Comparison of ENCODE assay signal across 7 mouse cellular contexts in genomic region chr11:103115163-103116007, GRCm38 (mm10). TPM values are rescaled to one million over a fixed set of nuclear protein-coding genes. Genes with fewer than 3 reads are reported as not detected.
DNase-seq lines count a peak whose midpoint lies in the region; ATAC-seq and TF ChIP-seq lines count a peak whose summit lies in the region.

No protein-coding gene starts in this region.

- WGBS in hindbrain, postnatal 0 days, result under 1% methylated on average over 34 of the region's 34 CpGs

- H3K4me1 ChIP-seq in hindbrain, postnatal 0 days (ENCODE audit: insufficient read depth, low read length), result peaks cover 10% of the 10 kb centered on the region

- intact Hi-C loops in gastrocnemius, adult 2 months (cut with DNase I), result loop anchor here (1.0 kb wide), 1 partner anchor 17 kb away; the partner anchor contains the start of gene Hexim2
- intact Hi-C loops in left cerebral cortex, postnatal 10 days (cut with DNase I), result loop anchor here (2.0 kb wide), 2 partner anchors 17 to 43 kb away; partner anchors contain the start of gene Hexim2

- peak overlapping the region; percentile 75 for H3K9ac ChIP-seq in hindbrain, postnatal 0 days (replicated peaks; ENCODE audit: low read length)

- H3K4me2 ChIP-seq in hindbrain, postnatal 0 days (ENCODE audit: low read depth, low read length), result peak overlapping the region; percentile 65

- no peak for TF ChIP-seq CTCF in gastrocnemius, adult 2 months (IDR thresholded peaks at IDR 0.05)
- TF ChIP-seq CTCF in hindbrain, postnatal 0 days (IDR thresholded peaks at IDR 0.05; ENCODE audit: low read depth), result no peak

- ATAC-seq in activated CD4-positive, CD25-positive, alpha-beta regulatory T cell, adult 4 months, result peak; percentile 36
- peak; percentile 45 for ATAC-seq in common myeloid progenitor, adult 5-6 weeks (replicated peaks; ENCODE audit: low read depth, poor library complexity, severe bottlenecking)
- peak; percentile 47 for ATAC-seq in hindbrain, postnatal 0 days
- peak; percentile 35 for ATAC-seq in megakaryocyte progenitor cell, adult 5-6 weeks (replicated peaks; ENCODE audit: poor library complexity)

- H3K9me3 ChIP-seq in hindbrain, postnatal 0 days (ENCODE audit: low read length), result no peaks in the 10 kb centered on the region

- peak overlapping the region; percentile 86 for H3K4me3 ChIP-seq in gastrocnemius, adult 2 months
- H3K4me3 ChIP-seq in hindbrain, postnatal 0 days (ENCODE audit: low read length), result peak overlapping the region; percentile 49

- H3K36me3 ChIP-seq in hindbrain, postnatal 0 days (ENCODE audit: insufficient read depth, low read length), result no peaks in the 10 kb centered on the region

- 0 out of 2 replicates have a peak, but pooled peaks cover 8% of the 10 kb centered on the region for H3K27me3 ChIP-seq in hindbrain, postnatal 0 days (ENCODE audit: insufficient read depth, low read length)

- H3K27ac ChIP-seq in gastrocnemius, adult 2 months, result peak overlapping the region; percentile 94
- peak overlapping the region; percentile 94 for H3K27ac ChIP-seq in hindbrain, postnatal 0 days

- peak; percentile 88 for DNase-seq in gastrocnemius, adult 2 months
- DNase-seq in hindbrain, postnatal 0 days (ENCODE audit: low spot score), result peak; percentile 88
- DNase-seq in left cerebral cortex, postnatal 10 days (ENCODE audit: extremely low spot score in 1 of 2, low spot score in 2 of 2), result peak; percentile 84 to 88
- peak; percentile 76 to 81 for DNase-seq in right cerebral cortex, postnatal 36 days (ENCODE audit: low spot score in 2 of 2)

RNA-seq across cellular contexts. Expression of gene Hexim1, which starts 0.6 kb away (rescaled TPM):
- polyA plus RNA-seq in activated CD4-positive, CD25-positive, alpha-beta regulatory T cell, adult 4 months (2017; shearing (Covaris generic)), result 1 to 10 TPM; 3.4 TPM
- total RNA-seq in common myeloid progenitor, adult 5-6 weeks (2017), result 26.6 and 28.0 TPM in 2 replicates
- 10 to 100 TPM; 18.6 to 21.8 TPM for total RNA-seq in gastrocnemius, adult 2 months (2021)
- 15.1 and 15.8 TPM in 2 replicates for total RNA-seq in hindbrain, postnatal 0 days (2014; rRNA removed)
- 4.4 and 5.1 TPM in 2 replicates for polyA plus RNA-seq in hindbrain, postnatal 0 days (2015; fragmentation: Nextera tagmentation; extraction: Ambion mirVana)
- 10 to 100 TPM; 31.8 to 33.9 TPM for total RNA-seq in left cerebral cortex, postnatal 10 days (2021)
- 10.7 and 13.0 TPM in 2 replicates for total RNA-seq in megakaryocyte progenitor cell, adult 5-6 weeks (2015)
- 21.2 and 27.9 TPM in 2 replicates for total RNA-seq in megakaryocyte progenitor cell, adult 5-6 weeks (2017)

RNA-seq across cellular contexts. Expression of gene Acbd4, which starts 13.9 kb away (rescaled TPM):
- 10 to 100 TPM; 18.4 to 24.0 TPM for polyA plus RNA-seq in activated CD4-positive, CD25-positive, alpha-beta regulatory T cell, adult 4 months (2017; shearing (Covaris generic))
- 9.2 and 9.3 TPM in 2 replicates for total RNA-seq in common myeloid progenitor, adult 5-6 weeks (2017)
- 10 to 100 TPM; 24.2 to 28.6 TPM for total RNA-seq in gastrocnemius, adult 2 months (2021)
- total RNA-seq in hindbrain, postnatal 0 days (2014; rRNA removed), result 13.2 and 19.0 TPM in 2 replicates
- polyA plus RNA-seq in hindbrain, postnatal 0 days (2015; fragmentation: Nextera tagmentation; extraction: Ambion mirVana), result 18.5 and 20.8 TPM in 2 replicates
- total RNA-seq in left cerebral cortex, postnatal 10 days (2021), result 10 to 100 TPM; 70.0 to 80.0 TPM
- 1.5 and 2.0 TPM in 2 replicates for total RNA-seq in megakaryocyte progenitor cell, adult 5-6 weeks (2015)
- total RNA-seq in megakaryocyte progenitor cell, adult 5-6 weeks (2017), result 5.0 and 7.2 TPM in 2 replicates

RNA-seq across cellular contexts. Expression of gene Plcd3, which starts 13.9 kb away (rescaled TPM):
- under 1 TPM in 1 of 2 experiments, not detected in 1; 0.20 TPM for polyA plus RNA-seq in activated CD4-positive, CD25-positive, alpha-beta regulatory T cell, adult 4 months (2017; shearing (Covaris generic))
- 0.27 and 3.6 TPM in 2 replicates for total RNA-seq in common myeloid progenitor, adult 5-6 weeks (2017)
- total RNA-seq in gastrocnemius, adult 2 months (2021), result 1 to 10 TPM; 4.6 to 5.9 TPM
- 9.4 and 13.8 TPM in 2 replicates for total RNA-seq in hindbrain, postnatal 0 days (2014; rRNA removed)
- 3.9 and 4.8 TPM in 2 replicates for polyA plus RNA-seq in hindbrain, postnatal 0 days (2015; fragmentation: Nextera tagmentation; extraction: Ambion mirVana)
- 10 to 100 TPM; 15.1 to 16.4 TPM for total RNA-seq in left cerebral cortex, postnatal 10 days (2021)
- total RNA-seq in megakaryocyte progenitor cell, adult 5-6 weeks (2015), result 0.17 TPM in 1 of 2 replicates, not detected in the other
- total RNA-seq in megakaryocyte progenitor cell, adult 5-6 weeks (2017), result not detected in 2 replicates

RNA-seq across cellular contexts. Expression of gene Hexim2, which starts 16.8 kb away (rescaled TPM):
- polyA plus RNA-seq in activated CD4-positive, CD25-positive, alpha-beta regulatory T cell, adult 4 months (2017; shearing (Covaris generic)), result 1 to 10 TPM; 2.2 to 3.6 TPM
- 2.1 and 2.6 TPM in 2 replicates for total RNA-seq in common myeloid progenitor, adult 5-6 weeks (2017)
- 1 to 10 TPM; 2.0 to 3.6 TPM for total RNA-seq in gastrocnemius, adult 2 months (2021)
- 28.9 and 40.4 TPM in 2 replicates for total RNA-seq in hindbrain, postnatal 0 days (2014; rRNA removed)
- polyA plus RNA-seq in hindbrain, postnatal 0 days (2015; fragmentation: Nextera tagmentation; extraction: Ambion mirVana), result 30.2 and 30.7 TPM in 2 replicates
- total RNA-seq in left cerebral cortex, postnatal 10 days (2021), result 10 to 100 TPM; 20.1 to 20.7 TPM
- 1.2 and 1.8 TPM in 2 replicates for total RNA-seq in megakaryocyte progenitor cell, adult 5-6 weeks (2015)
- total RNA-seq in megakaryocyte progenitor cell, adult 5-6 weeks (2017), result 3.5 and 3.9 TPM in 2 replicates

RNA-seq across cellular contexts. Expression of gene Fmnl1, which starts 55.5 kb away (rescaled TPM):
- 10 to 100 TPM; 60.0 to 62.7 TPM for polyA plus RNA-seq in activated CD4-positive, CD25-positive, alpha-beta regulatory T cell, adult 4 months (2017; shearing (Covaris generic))
- 28.4 and 81.9 TPM in 2 replicates for total RNA-seq in common myeloid progenitor, adult 5-6 weeks (2017)
- 1 to 10 TPM; 4.2 to 5.7 TPM for total RNA-seq in gastrocnemius, adult 2 months (2021)
- 12.8 and 15.5 TPM in 2 replicates for total RNA-seq in hindbrain, postnatal 0 days (2014; rRNA removed)
- polyA plus RNA-seq in hindbrain, postnatal 0 days (2015; fragmentation: Nextera tagmentation; extraction: Ambion mirVana), result 6.4 and 6.9 TPM in 2 replicates
- total RNA-seq in left cerebral cortex, postnatal 10 days (2021), result 10 to 100 TPM; 79.5 to 80.7 TPM
- total RNA-seq in megakaryocyte progenitor cell, adult 5-6 weeks (2015), result 74.3 and 76.3 TPM in 2 replicates
- total RNA-seq in megakaryocyte progenitor cell, adult 5-6 weeks (2017), result 17.3 and 36.5 TPM in 2 replicates

Comparison
In these comparisons a context has a peak if more than half of its experiments do, and no peak if none do; other contexts are left out.
1. Peak in every context shown above with its lines: DNase-seq, ATAC-seq, H3K4me3 ChIP-seq and H3K27ac ChIP-seq.